28 mouse cellular contexts compared by ENCODE assay signal in the genomic region with DNA sequence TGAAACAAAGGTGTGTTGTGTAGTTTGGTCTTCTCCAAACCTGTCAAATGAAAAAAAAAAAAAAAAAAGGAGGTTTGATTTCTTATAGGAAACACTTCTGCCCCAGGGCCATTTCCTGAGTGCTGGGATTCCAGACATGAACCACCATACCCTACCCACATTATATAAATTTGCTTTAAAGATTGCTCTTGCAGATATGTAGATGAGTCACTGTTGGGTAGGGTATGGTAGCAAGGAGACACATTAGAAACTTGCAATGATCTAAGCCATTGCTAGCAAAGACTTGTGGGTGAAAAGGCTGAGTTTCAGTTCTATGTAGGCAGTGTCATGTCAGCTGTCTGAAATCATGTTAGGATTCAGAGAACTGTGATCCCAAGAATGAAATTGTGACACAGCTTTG. TPM values are rescaled to one million over a fixed set of nuclear protein-coding genes. Genes with fewer than 3 reads are reported as not detected.
DNase-seq lines count a peak whose midpoint lies in the region; ATAC-seq and TF ChIP-seq lines count a peak whose summit lies in the region.
"Had no signal": no experiment of that assay in that cellular context is flagged by ENCODE, and none has a peak within 500 bp of the region (broad histone marks: within the 10 kb centered on the region; RNA-seq: fewer than 3 reads in every experiment).

No protein-coding gene starts in this region.

- TF ChIP-seq RAD21 in CH12.LX (IDR thresholded peaks at IDR 0.05; ENCODE audit: low read depth, low read length) = no peak

- H3K36me3 ChIP-seq in CH12.LX (replicated peaks in 1 of 2; ENCODE audit: control insufficient read depth in 1 of 2, insufficient read depth in 1 of 2, low read length in 1 of 2) (no peaks in the 10 kb centered on the region), macrophage (ENCODE audit: inconsistent target) (no peaks in the 10 kb centered on the region)
- no peaks in the 10 kb centered on the region for H3K36me3 ChIP-seq in stomach, postnatal 0 days (ENCODE audit: control insufficient read depth, insufficient read depth, low read length)
- H3K36me3 ChIP-seq: embryonic facial prominence, embryonic 10.5 days; embryonic facial prominence, embryonic 12.5 days; forebrain, embryonic 15.5 days had no signal

- H3K27ac ChIP-seq in CH12.LX (ENCODE audit: insufficient read depth, low read depth) (no peak overlapping the region), macrophage (0 out of 2 replicates have a peak overlapping the region, but pooled peaks have one; percentile 4)
- H3K27ac ChIP-seq in stomach, postnatal 0 days (replicated peaks) = no peak overlapping the region
- H3K27ac ChIP-seq: embryonic facial prominence, embryonic 10.5 days; embryonic facial prominence, embryonic 12.5 days; forebrain, embryonic 13.5 days; forebrain, embryonic 15.5 days had no signal

- no peaks in the 10 kb centered on the region for H3K9me3 ChIP-seq in CH12.LX (replicated peaks; ENCODE audit: low read length)
- no peaks in the 10 kb centered on the region for H3K9me3 ChIP-seq in stomach, postnatal 0 days (ENCODE audit: control insufficient read depth, low read length)
- H3K9me3 ChIP-seq: embryonic facial prominence, embryonic 10.5 days; embryonic facial prominence, embryonic 12.5 days; forebrain, embryonic 13.5 days; forebrain, embryonic 15.5 days had no signal

- no peak for TF ChIP-seq CTCF in CH12.LX (conservative IDR thresholded peaks at IDR 0.05 in 1 of 2, IDR thresholded peaks at IDR 0.05 in 1 of 2; ENCODE audit: low read depth in 2 of 2, low read length in 2 of 2)
- no peak for TF ChIP-seq CTCF in stomach, postnatal 0 days (IDR thresholded peaks at IDR 0.05; ENCODE audit: low read depth)

- H3K27me3 ChIP-seq in CH12.LX (replicated peaks) = no peaks in the 10 kb centered on the region
- H3K27me3 ChIP-seq in stomach, postnatal 0 days (ENCODE audit: control insufficient read depth, insufficient read depth, low read length) = no peaks in the 10 kb centered on the region
- H3K27me3 ChIP-seq: embryonic facial prominence, embryonic 12.5 days; forebrain, embryonic 13.5 days; forebrain, embryonic 15.5 days had no signal

- H3K79me2 ChIP-seq in CH12.LX (replicated peaks; ENCODE audit: control insufficient read depth, extremely low read depth, insufficient read depth, poor library complexity, severe bottlenecking) (no peaks in the 10 kb centered on the region), macrophage (ENCODE audit: inconsistent target) (no peaks in the 10 kb centered on the region)

- dilution Hi-C loops in CH12.LX (cut with MboI; ENCODE audit: extremely low pct_ligation_motif_present, extremely low pct_unique_long_range_greater_than_20kb, low sequenced_read_pairs) = no loop called here

- H3K4me2 ChIP-seq in CH12.LX (ENCODE audit: insufficient read depth, low read depth, poor library complexity, severe bottlenecking) = no peak overlapping the region
- H3K4me2 ChIP-seq in stomach, postnatal 0 days (replicated peaks; ENCODE audit: low read depth) = no peak overlapping the region
- H3K4me2 ChIP-seq: embryonic facial prominence, embryonic 12.5 days; forebrain, embryonic 13.5 days; forebrain, embryonic 15.5 days had no signal

- H3K9ac ChIP-seq in CH12.LX (ENCODE audit: insufficient read depth, low read depth) = no peak overlapping the region
- H3K9ac ChIP-seq in stomach, postnatal 0 days (ENCODE audit: low read length) = no peak overlapping the region
- H3K9ac ChIP-seq: embryonic facial prominence, embryonic 12.5 days; forebrain, embryonic 13.5 days; forebrain, embryonic 15.5 days; forebrain, postnatal 0 days had no signal

- H3K4me1 ChIP-seq in CH12.LX (ENCODE audit: control insufficient read depth in 1 of 2, insufficient read depth in 2 of 2) = peaks cover 2 to 4% of the 10 kb centered on the region in 2 experiments; a peak in 1 of 4 replicates
- H3K4me1 ChIP-seq in stomach, postnatal 0 days (replicated peaks; ENCODE audit: control insufficient read depth, insufficient read depth) = no peaks in the 10 kb centered on the region
- H3K4me1 ChIP-seq: embryonic facial prominence, embryonic 10.5 days; embryonic facial prominence, embryonic 12.5 days had no signal

- no peak for TF ChIP-seq POLR2A in CH12.LX (IDR thresholded peaks at IDR 0.05; ENCODE audit: low read depth, low read length)

- in situ Hi-C loops in CH12.LX (cut with MboI; ENCODE audit: low pct_ligation_motif_present, low pct_unique_long_range_greater_than_20kb, low sequenced_read_pairs) = no loop called here

- intact Hi-C loops in left cerebral cortex, postnatal 36 days (cut with DNase I) = no loop called here

- DNase-seq in 416B (ENCODE audit: low read depth) = peak; percentile 81
- no peak for DNase-seq in CH12.LX (ENCODE audit: extremely low read depth)
- no peak for DNase-seq in stomach, postnatal 0 days (ENCODE audit: low spot score)
- DNase-seq in Muller cell, postnatal 12 days (ENCODE audit: inconsistent ontology term) = no peak
- no peak for DNase-seq in left cerebral cortex, postnatal 36 days (ENCODE audit: low spot score in 2 of 2)
- DNase-seq in cerebellum, adult 9-10 months = no peak
- DNase-seq: adrenal gland, adult 8-10 months; adrenal gland, postnatal 14 days; adrenal gland, postnatal 36 days; B cell, adult 2 months; cerebellum, adult 11-12 months; cerebellum, adult 2 months; cerebellum, adult 9-11 months; cerebellum, postnatal 14 days; forebrain, postnatal 0 days had no signal

- ATAC-seq in stomach, postnatal 0 days (ENCODE audit: low FRiP score, low TSS enrichment) = 0 out of 2 replicates have a peak, but pooled peaks have one; percentile 38
- ATAC-seq: activated CD4-positive, CD25-positive, alpha-beta regulatory T cell, adult 4 months; forebrain, embryonic 13.5 days; forebrain, embryonic 15.5 days; forebrain, postnatal 0 days; Patski had no signal

- TF ChIP-seq EP300 in CH12.LX (IDR thresholded peaks at IDR 0.05; ENCODE audit: low read length) = no peak
- no peak for TF ChIP-seq EP300 in stomach, postnatal 0 days (optimal IDR thresholded peaks at IDR 0.05)

- no peak overlapping the region for H3K4me3 ChIP-seq in CH12.LX (replicated peaks in 1 of 3; ENCODE audit: low read depth in 2 of 3, low read length in 2 of 3, poor library complexity in 1 of 3)
- H3K4me3 ChIP-seq in macrophage (ENCODE audit: inconsistent target) = no peak overlapping the region
- H3K4me3 ChIP-seq in stomach, postnatal 0 days (ENCODE audit: low read depth, low read length) = no peak overlapping the region
- H3K4me3 ChIP-seq: embryonic facial prominence, embryonic 10.5 days; embryonic facial prominence, embryonic 12.5 days; forebrain, embryonic 13.5 days; forebrain, embryonic 15.5 days had no signal

TF ChIP-seq in CH12.LX, 34 proteins besides CTCF, POLR2A, EP300 and RAD21:
- TF ChIP-seq SMC3 (IDR thresholded peaks at IDR 0.05; ENCODE audit: low read depth, low read length) = no peak
- peak; percentile 34; the same call in 1 of the 2 replicates for TF ChIP-seq ZNF384 (IDR thresholded peaks at IDR 0.05; ENCODE audit: low read depth, low read length)
TF ChIP-seq in CH12.LX: peak in this region for 1.

RNA-seq across cellular contexts. Expression of a gene that starts 40.0 kb away (rescaled TPM):
- not detected in 2 replicates for total RNA-seq in CH12.LX (2012; rRNA removed)
- not detected in 2 replicates for total RNA-seq in CH12.LX (2014; rRNA removed)
- polyA plus RNA-seq in CH12.LX (2012; ENCODE audit: insufficient read length, low read depth) = not detected in 2 replicates
- not detected for total RNA-seq in macrophage (2018; cell fraction: chromatin; rRNA removed)
- not detected for total RNA-seq in macrophage (2018; cell fraction: cytosol; rRNA removed)
- under 1 TPM in 1 of 26 experiments, not detected in 25; 0.54 TPM for total RNA-seq in macrophage (2018; cell fraction: nucleus; rRNA removed)
- polyA plus RNA-seq in macrophage (2018) = not detected in 3 replicates
- polyA plus RNA-seq in stomach, postnatal 0 days (2015; fragmentation: Nextera tagmentation; extraction: Ambion mirVana) = 31.5 and 39.8 TPM in 2 replicates
- total RNA-seq in left cerebral cortex, postnatal 36 days (2021) = not detected
- total RNA-seq: adrenal gland, adult 18-20 months; adrenal gland, adult 8-10 months; adrenal gland, postnatal 14 days; adrenal gland, postnatal 36 days; ES-E14; forebrain, postnatal 0 days; MEL had no signal
- polyA plus RNA-seq: activated CD4-positive, CD25-positive, alpha-beta regulatory T cell, adult 4 months; cerebellum, adult 2 months; cortical plate, adult 2 months; embryonic facial prominence, embryonic 10.5 days; embryonic facial prominence, embryonic 12.5 days; embryonic facial prominence, embryonic 14.5 days; forebrain, embryonic 11.5 days; forebrain, embryonic 13.5 days; forebrain, embryonic 15.5 days; forebrain, postnatal 0 days; Patski had no signal

RNA-seq across cellular contexts. Expression of a gene that starts 55.3 kb away (rescaled TPM):
- total RNA-seq in CH12.LX (2012; rRNA removed) (16.9 and 23.9 TPM in 2 replicates), CH12.LX (2014; rRNA removed) (25.7 and 28.8 TPM in 2 replicates)
- polyA plus RNA-seq in CH12.LX (2012; ENCODE audit: insufficient read length, low read depth) (54.0 and 54.9 TPM in 2 replicates), macrophage (2018) (59.1 to 89.1 TPM (median 64.7 TPM) in 3 replicates)
- 100 to 1,000 TPM in 12 of 26 experiments, 10 to 100 TPM in 14; 64.4 to 136 (median 99.1) TPM for total RNA-seq in macrophage (2018; cell fraction: chromatin; rRNA removed)
- total RNA-seq in macrophage (2018; cell fraction: cytosol; rRNA removed) = 10 to 100 TPM; 48.3 to 97.0 (median 60.5) TPM
- total RNA-seq in macrophage (2018; cell fraction: nucleus; rRNA removed) = 100 to 1,000 TPM in 4 of 26 experiments, 10 to 100 TPM in 22; 66.6 to 132 (median 82.4) TPM
- polyA plus RNA-seq in stomach, postnatal 0 days (2015; fragmentation: Nextera tagmentation; extraction: Ambion mirVana) = 20.5 and 21.8 TPM in 2 replicates
- total RNA-seq in left cerebral cortex, postnatal 36 days (2021) = 10 to 100 TPM; 64.6 to 73.1 TPM

Comparison
In these comparisons a context has a peak if more than half of its experiments do, and no peak if none do; other contexts are left out.
1. RNA of a gene that starts 40.0 kb away (polyA plus RNA-seq): 31.5 to 39.8 TPM in stomach, postnatal 0 days; not detected in CH12.LX and not detected in macrophage; every median in the first group is over 10 times any median in the second.